Mouse (Mus musculus): ENCODE measurements around the gene Grid1. TPM values are rescaled to one million over a fixed set of nuclear protein-coding genes. Genes with fewer than 3 reads are reported as not detected.
A peak's percentile ranks its signal among the peaks of the same experiment; 100 is the strongest.

Grid1 gene
- polyA plus RNA-seq, 1 experiment from 2014 or later: 0.42 TPM

GRCm38 (mm10) chr14:34896253-34896982 lies 76.5 kb downstream of the Grid1 start:
- H3K27ac ChIP-seq: peak overlapping the region; percentile 79
- H3K27me3 ChIP-seq (ENCODE audit: insufficient read depth, poor library complexity, severe bottlenecking): peaks cover 38% of the 10 kb centered on the region

GRCm38 (mm10) chr14:34903854-34904253 lies 83.9 kb downstream of the Grid1 start:
- DNase-seq (ENCODE audit: low spot score): no peak
- H3K27ac ChIP-seq: 0 out of 2 replicates have a peak overlapping the region, but pooled peaks have one; percentile 50
- peaks cover 12% of the 10 kb centered on the region for H3K4me1 ChIP-seq (replicated peaks)
- no peaks in the 10 kb centered on the region for H3K27me3 ChIP-seq (ENCODE audit: insufficient read depth, poor library complexity, severe bottlenecking)
- no peaks in the 10 kb centered on the region for H3K36me3 ChIP-seq
- no peak overlapping the region for H3K4me3 ChIP-seq
- 56% methylated on average over 4 of the region's 4 CpGs for WGBS
- no peaks in the 10 kb centered on the region for H3K9me3 ChIP-seq

More at GRCm38 (mm10) chr14:34896253-34896982, 76.5 kb downstream of the Grid1 start:
- DNase-seq (ENCODE audit: low spot score): peak; percentile 66
- no peaks in the 10 kb centered on the region for H3K9me3 ChIP-seq
- H3K36me3 ChIP-seq: no peaks in the 10 kb centered on the region
- peak overlapping the region; percentile 51 for H3K4me3 ChIP-seq
- H3K4me1 ChIP-seq (replicated peaks): peaks cover 27% of the 10 kb centered on the region
- WGBS: 5% methylated on average over 33 of the region's 33 CpGs

GRCm38 (mm10) chr14:34905697-34906096 lies 85.8 kb downstream of the Grid1 start:
- Histone ChIP-seq H3K4me3 (no peak overlapping the region), H3K27ac (no peak overlapping the region), H3K36me3 (no peaks in the 10 kb centered on the region), H3K27me3 (ENCODE audit: insufficient read depth, poor library complexity, severe bottlenecking) (no peaks in the 10 kb centered on the region), H3K4me1 (replicated peaks) (peaks cover 15% of the 10 kb centered on the region), H3K9me3 (no peaks in the 10 kb centered on the region)
- DNase-seq (ENCODE audit: low spot score): no peak
- WGBS: 66% methylated on average over 2 of the region's 2 CpGs

- Histone ChIP-seq H3K9me3 (no peaks in the 10 kb centered on the region), H3K4me1 (replicated peaks) (peaks cover 15% of the 10 kb centered on the region), H3K27me3 (ENCODE audit: insufficient read depth, poor library complexity, severe bottlenecking) (no peaks in the 10 kb centered on the region), H3K4me3 (no peak overlapping the region), H3K27ac (no peak overlapping the region), H3K36me3 (no peaks in the 10 kb centered on the region)
- 73% methylated on average over 2 of the region's 2 CpGs for WGBS
- no peak for DNase-seq (ENCODE audit: low spot score)
Measured at GRCm38 (mm10) chr14:34908366-34908765, 88.5 kb downstream of the Grid1 start.

GRCm38 (mm10) chr14:34908804-34909203 lies 88.9 kb downstream of the Grid1 start:
- no peak for DNase-seq (ENCODE audit: low spot score)
- 48% methylated on average over 4 of the region's 4 CpGs for WGBS
- H3K27ac ChIP-seq: no peak overlapping the region

GRCm38 (mm10) chr14:34916315-34916714 lies 96.4 kb downstream of the Grid1 start:
- DNase-seq (ENCODE audit: low spot score): no peak
- 0 out of 2 replicates have a peak, but pooled peaks cover 8% of the 10 kb centered on the region for H3K4me1 ChIP-seq (replicated peaks)
- H3K27ac ChIP-seq: no peak overlapping the region
- H3K36me3 ChIP-seq: no peaks in the 10 kb centered on the region
- no peaks in the 10 kb centered on the region for H3K27me3 ChIP-seq (ENCODE audit: insufficient read depth, poor library complexity, severe bottlenecking)
- 96% methylated on average over 6 of the region's 6 CpGs for WGBS
- H3K9me3 ChIP-seq: no peaks in the 10 kb centered on the region
- no peak overlapping the region for H3K4me3 ChIP-seq

More at GRCm38 (mm10) chr14:34908804-34909203, 88.9 kb downstream of the Grid1 start:
- H3K4me1 ChIP-seq (replicated peaks): peaks cover 11% of the 10 kb centered on the region
- H3K27me3 ChIP-seq (ENCODE audit: insufficient read depth, poor library complexity, severe bottlenecking): no peaks in the 10 kb centered on the region
- no peak overlapping the region for H3K4me3 ChIP-seq
- no peaks in the 10 kb centered on the region for H3K36me3 ChIP-seq
- H3K9me3 ChIP-seq: no peaks in the 10 kb centered on the region

GRCm38 (mm10) chr14:34917111-34917510 lies 97.2 kb downstream of the Grid1 start:
- WGBS: 38% methylated on average over 1 of the region's 1 CpGs

GRCm38 (mm10) chr14:34919221-34919620 lies 99.3 kb downstream of the Grid1 start:
- H3K27ac ChIP-seq: no peak overlapping the region
- no peaks in the 10 kb centered on the region for H3K27me3 ChIP-seq (ENCODE audit: insufficient read depth, poor library complexity, severe bottlenecking)
- H3K4me3 ChIP-seq: no peak overlapping the region
- 0 out of 2 replicates have a peak, but pooled peaks cover 13% of the 10 kb centered on the region for H3K4me1 ChIP-seq (replicated peaks)
- no peak for DNase-seq (ENCODE audit: low spot score)
- no peaks in the 10 kb centered on the region for H3K36me3 ChIP-seq
- WGBS: 75% methylated on average over 6 of the region's 6 CpGs
- no peaks in the 10 kb centered on the region for H3K9me3 ChIP-seq

More at GRCm38 (mm10) chr14:34917111-34917510, 97.2 kb downstream of the Grid1 start:
- no peaks in the 10 kb centered on the region for H3K36me3 ChIP-seq
- H3K27me3 ChIP-seq (ENCODE audit: insufficient read depth, poor library complexity, severe bottlenecking): no peaks in the 10 kb centered on the region
- H3K4me1 ChIP-seq (replicated peaks): 0 out of 2 replicates have a peak, but pooled peaks cover 12% of the 10 kb centered on the region
- no peak overlapping the region for H3K27ac ChIP-seq
- H3K4me3 ChIP-seq: no peak overlapping the region
- no peak for DNase-seq (ENCODE audit: low spot score)
- H3K9me3 ChIP-seq: no peaks in the 10 kb centered on the region

GRCm38 (mm10) chr14:34921265-34921664 lies 101.4 kb downstream of the Grid1 start:
- Histone ChIP-seq H3K4me1 (replicated peaks) (0 out of 2 replicates have a peak, but pooled peaks cover 13% of the 10 kb centered on the region), H3K4me3 (no peak overlapping the region), H3K27me3 (ENCODE audit: insufficient read depth, poor library complexity, severe bottlenecking) (no peaks in the 10 kb centered on the region), H3K9me3 (no peaks in the 10 kb centered on the region), H3K27ac (no peak overlapping the region), H3K36me3 (no peaks in the 10 kb centered on the region)
- 80% methylated on average over 9 of the region's 9 CpGs for WGBS
- no peak for DNase-seq (ENCODE audit: low spot score)

- 72% methylated on average over 5 of the region's 5 CpGs for WGBS
- peaks cover 16% of the 10 kb centered on the region for H3K4me1 ChIP-seq (replicated peaks)
- H3K27ac ChIP-seq: no peak overlapping the region
- H3K27me3 ChIP-seq (ENCODE audit: insufficient read depth, poor library complexity, severe bottlenecking): no peaks in the 10 kb centered on the region
- DNase-seq (ENCODE audit: low spot score): no peak
- H3K36me3 ChIP-seq: no peaks in the 10 kb centered on the region
- H3K4me3 ChIP-seq: no peak overlapping the region
- no peaks in the 10 kb centered on the region for H3K9me3 ChIP-seq
Measured at GRCm38 (mm10) chr14:34925021-34925420, 105.1 kb downstream of the Grid1 start.

GRCm38 (mm10) chr14:34930040-34930719 lies 110.3 kb downstream of the Grid1 start:
- no peak for DNase-seq (ENCODE audit: low spot score)
- 80% methylated on average over 8 of the region's 8 CpGs for WGBS
- Histone ChIP-seq H3K4me1 (replicated peaks) (peaks cover 22% of the 10 kb centered on the region), H3K9me3 (no peaks in the 10 kb centered on the region), H3K36me3 (no peaks in the 10 kb centered on the region), H3K27ac (no peak overlapping the region; the same call in 1 of the 2 replicates), H3K27me3 (ENCODE audit: insufficient read depth, poor library complexity, severe bottlenecking) (no peaks in the 10 kb centered on the region), H3K4me3 (no peak overlapping the region)

GRCm38 (mm10) chr14:34933197-34933596 lies 113.3 kb downstream of the Grid1 start:
- Histone ChIP-seq H3K9me3 (no peaks in the 10 kb centered on the region), H3K36me3 (no peaks in the 10 kb centered on the region), H3K27ac (no peak overlapping the region), H3K4me3 (no peak overlapping the region), H3K4me1 (replicated peaks) (peaks cover 22% of the 10 kb centered on the region), H3K27me3 (ENCODE audit: insufficient read depth, poor library complexity, severe bottlenecking) (no peaks in the 10 kb centered on the region)
- WGBS: 41% methylated on average over 4 of the region's 4 CpGs
- DNase-seq (ENCODE audit: low spot score): no peak

- no peak overlapping the region for H3K4me3 ChIP-seq
- WGBS: 77% methylated on average over 13 of the region's 13 CpGs
- DNase-seq (ENCODE audit: low spot score): no peak
- H3K27me3 ChIP-seq (ENCODE audit: insufficient read depth, poor library complexity, severe bottlenecking): no peaks in the 10 kb centered on the region
- H3K36me3 ChIP-seq: no peaks in the 10 kb centered on the region
- no peak overlapping the region for H3K27ac ChIP-seq
- no peaks in the 10 kb centered on the region for H3K9me3 ChIP-seq
- H3K4me1 ChIP-seq (replicated peaks): peaks cover 11% of the 10 kb centered on the region
Measured at GRCm38 (mm10) chr14:34936192-34936770, 116.4 kb downstream of the Grid1 start.
